Mouse (Mus musculus): ENCODE measurements around the gene Rabif. TPM values are rescaled to one million over a fixed set of nuclear protein-coding genes. Genes with fewer than 3 reads are reported as not detected.
"Not testable (repeated sequence)": the region's sequence is repeated elsewhere in the genome, so short reads cannot be mapped to it uniquely, and the experiment has no call there.

Rabif gene
- total RNA-seq, 2 experiments from 2014 or later: 15.5 to 20.0 TPM

DNA sequence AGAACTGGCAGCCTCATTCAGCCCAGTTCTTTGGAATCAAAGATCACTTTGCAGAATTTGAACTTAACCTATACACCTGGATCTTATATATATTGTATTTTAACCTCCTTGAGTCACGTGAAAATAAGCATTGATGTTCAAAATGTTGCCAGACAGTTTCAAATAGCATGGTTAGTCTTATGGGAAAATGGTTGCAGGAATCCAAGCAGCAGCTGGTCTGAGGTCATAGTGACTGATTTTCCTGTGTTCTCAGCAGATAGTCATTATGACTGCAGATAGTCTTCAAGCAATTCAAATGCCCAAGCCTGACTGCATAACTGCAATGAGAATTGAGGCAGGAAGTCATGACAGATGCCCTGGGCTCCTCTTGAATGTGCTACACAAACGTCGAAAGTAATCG is 17.7 kb downstream of the Rabif start:
- no peak for ATAC-seq (replicated peaks; ENCODE audit: poor library complexity)

DNA sequence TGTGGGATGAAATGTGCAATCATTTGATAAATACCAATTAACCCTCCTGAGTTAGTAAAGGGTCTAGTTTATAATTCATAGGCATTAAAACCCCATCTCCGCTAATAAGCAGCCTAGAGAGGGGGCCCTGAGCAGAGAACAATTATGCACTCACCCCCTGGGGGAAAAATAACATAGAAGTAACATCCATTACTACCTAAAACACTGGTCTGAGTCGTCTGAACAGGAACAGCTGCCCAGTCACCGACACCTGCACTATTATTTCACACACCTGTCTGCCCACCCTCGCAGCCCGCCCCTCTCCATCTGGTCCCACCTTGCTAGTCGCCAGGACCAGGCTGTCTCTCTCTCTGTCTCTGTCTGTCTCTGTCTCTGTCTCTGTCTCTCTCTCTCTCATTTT is 18.1 kb downstream of the Rabif start:
- ATAC-seq (replicated peaks; ENCODE audit: poor library complexity): no peak

DNA sequence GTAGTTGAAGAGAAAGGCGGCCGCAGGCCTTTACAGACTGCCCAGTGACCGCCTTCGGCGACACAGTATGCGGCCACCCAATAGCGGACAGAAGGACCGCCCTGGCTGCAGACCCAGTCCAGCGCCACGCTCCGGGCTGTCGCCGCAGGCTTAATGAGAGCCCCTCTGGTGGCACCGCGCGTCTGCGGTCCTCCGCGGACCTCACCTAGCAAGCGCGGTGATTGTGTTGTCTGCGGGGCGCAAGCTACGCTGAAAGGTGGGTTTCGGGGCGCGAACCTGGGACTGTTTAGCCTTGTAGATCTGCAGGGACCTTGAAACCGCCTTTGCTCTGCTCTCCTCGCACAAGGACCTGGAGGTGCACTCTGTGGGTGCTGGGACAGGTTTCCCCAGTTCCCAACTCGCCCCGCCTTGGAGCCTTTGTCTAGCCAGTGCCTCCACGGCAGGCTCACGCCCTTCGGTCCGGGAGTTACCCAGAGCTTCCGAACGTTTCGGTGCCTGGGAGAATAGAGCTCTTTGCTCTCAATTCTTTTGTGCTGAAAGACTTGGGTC is 18.9 kb downstream of the Rabif start:
- peak; percentile 57 for ATAC-seq (replicated peaks; ENCODE audit: poor library complexity)

DNA sequence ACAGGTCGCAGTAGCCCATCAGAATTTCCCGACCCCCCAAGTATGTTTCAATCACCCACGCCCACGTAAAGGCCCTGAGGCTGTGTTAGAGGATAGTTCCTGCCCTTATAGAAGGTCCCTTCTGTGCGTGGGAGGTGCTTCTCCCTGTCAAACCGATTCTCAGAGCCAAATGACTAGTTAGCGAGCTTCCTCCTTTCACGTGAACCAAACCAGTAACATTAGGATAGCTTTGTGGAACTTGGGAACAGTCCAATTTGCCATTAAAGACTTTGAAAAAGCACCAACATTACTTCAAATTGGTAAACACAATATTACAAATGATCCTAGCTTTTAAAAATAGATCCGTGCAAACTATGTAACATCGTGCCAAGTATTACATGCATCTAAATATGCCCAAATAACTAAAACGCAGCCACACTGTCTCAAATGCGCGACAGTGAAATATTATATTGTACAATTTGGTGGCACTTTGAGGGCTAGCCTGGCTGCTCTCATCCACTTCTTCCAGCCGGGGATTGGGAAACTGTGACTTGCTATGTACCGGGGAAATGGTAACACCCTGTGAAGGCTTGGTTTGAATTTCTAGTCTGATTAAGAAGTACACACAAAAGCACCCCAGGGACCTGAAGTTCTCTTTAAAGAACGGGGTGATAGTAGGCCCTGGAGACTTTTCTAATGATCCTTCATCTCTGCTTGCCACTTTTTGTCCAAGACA is 19.6 kb downstream of the Rabif start:
- ATAC-seq (replicated peaks; ENCODE audit: poor library complexity): no peak

DNA sequence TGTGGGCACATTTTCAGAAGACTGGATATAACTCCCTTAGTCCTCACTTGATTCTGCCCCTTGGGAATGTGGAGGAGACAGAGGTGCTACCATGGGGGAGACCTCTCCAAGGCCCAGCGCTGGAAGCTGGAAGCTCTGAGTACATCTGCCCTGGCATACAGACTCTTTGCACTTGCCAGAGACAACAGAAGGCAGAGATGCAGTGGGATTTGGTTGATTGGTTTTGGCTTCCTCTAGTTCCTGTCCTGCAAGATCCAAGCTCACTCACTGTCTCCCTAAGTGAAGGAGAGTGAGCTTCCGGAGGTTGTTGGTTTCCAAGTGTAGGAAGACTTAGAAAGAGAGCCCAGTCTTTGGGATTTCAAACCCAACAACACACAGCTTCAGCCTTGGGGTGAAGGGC is 21.4 kb downstream of the Rabif start:
- no peak for ATAC-seq (replicated peaks; ENCODE audit: poor library complexity)

DNA sequence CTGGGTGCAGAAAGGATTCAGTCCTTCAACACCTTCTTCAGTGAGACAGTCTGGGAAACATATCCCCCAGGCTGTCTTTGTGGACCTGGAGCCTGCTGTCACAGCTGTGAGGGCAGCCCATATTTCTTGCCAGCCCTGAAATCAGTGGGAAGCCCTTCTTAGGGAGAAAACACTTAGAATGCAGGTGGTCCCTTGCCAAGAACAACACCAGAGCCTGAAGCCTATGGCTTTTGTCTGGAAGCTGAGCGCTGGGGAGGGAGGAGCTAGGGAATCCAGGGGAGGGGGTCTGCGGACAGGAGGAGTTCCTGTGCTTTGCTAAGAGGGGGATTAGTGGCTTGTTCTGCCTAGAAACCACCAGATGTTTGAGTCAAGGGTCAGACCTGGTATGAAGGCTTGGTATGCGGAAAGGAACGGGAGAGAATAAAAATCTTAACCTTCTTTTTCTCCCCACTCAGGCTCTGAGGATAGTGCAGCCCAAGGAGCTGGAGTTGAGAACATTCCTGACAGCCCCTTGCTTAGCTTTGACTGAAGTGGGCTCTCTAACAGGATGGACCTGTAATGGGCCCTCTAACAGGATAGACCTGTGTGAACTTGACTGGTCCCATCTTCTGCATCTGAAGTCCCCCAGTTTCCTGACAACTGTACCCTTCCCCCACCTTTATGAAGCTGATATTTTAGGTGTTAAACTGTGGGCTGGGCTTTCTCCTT is 22.2 kb downstream of the Rabif start:
- ATAC-seq (replicated peaks; ENCODE audit: poor library complexity): no peak

DNA sequence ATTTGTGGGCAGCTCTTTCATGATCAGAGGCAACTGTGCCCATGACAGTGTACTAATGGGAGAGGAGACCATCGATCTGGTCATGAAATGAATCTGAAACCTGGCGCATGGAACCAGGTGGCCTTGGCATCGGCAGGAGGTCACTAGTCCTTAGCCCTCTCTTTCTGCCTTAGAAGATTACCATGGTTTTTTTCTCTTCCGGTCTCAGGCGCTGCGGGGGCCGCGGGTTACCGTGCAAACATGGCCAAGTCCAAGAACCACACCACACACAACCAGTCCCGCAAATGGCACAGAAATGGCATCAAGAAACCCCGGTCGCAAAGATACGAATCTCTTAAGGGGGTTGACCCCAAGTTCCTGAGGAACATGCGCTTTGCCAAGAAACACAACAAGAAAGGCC is 23.4 kb downstream of the Rabif start:
- ATAC-seq (replicated peaks; ENCODE audit: poor library complexity): not testable (repeated sequence)

DNA sequence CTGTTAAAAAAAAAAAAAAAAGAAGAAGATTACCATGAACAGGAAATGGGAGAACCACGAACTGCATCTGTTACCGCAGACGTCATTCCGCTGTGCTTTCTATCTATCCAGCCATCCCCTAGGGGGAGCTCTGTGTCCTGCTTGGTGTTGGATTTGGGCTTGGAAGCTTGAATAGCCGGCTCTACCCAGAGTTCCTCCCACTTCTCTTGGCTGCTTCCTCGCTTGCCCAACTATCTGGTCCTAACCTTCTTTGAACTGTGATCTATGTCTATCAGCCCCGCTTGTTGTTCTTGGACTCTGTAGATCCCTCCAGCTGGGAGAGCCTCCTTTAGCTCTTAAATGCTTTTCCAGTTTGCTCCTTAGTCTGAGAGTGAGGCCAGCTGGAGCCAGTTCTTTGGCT is 24.2 kb downstream of the Rabif start:
- peak; percentile 90 for ATAC-seq (replicated peaks; ENCODE audit: poor library complexity)

DNA sequence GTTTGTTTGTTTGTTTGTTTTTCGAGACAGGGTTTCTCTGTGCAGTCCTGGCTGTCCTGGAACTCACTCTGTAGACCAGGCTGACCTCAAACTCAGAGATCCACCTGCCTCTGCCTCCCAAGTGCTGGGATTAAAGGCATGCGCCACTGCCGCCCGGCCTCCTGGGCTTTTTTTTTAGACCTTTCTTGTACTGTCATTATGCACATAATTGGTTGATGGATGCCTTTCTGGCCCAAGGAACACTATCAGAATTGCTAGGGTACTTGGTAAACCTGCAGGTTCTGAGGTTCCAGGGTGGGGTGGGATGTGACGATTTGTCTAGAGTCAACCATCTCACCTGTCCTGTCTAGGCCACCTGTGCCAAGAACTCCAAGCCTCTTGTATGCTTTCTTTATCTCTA is 24.8 kb downstream of the Rabif start:
- ATAC-seq (replicated peaks; ENCODE audit: poor library complexity): not testable (repeated sequence)

DNA sequence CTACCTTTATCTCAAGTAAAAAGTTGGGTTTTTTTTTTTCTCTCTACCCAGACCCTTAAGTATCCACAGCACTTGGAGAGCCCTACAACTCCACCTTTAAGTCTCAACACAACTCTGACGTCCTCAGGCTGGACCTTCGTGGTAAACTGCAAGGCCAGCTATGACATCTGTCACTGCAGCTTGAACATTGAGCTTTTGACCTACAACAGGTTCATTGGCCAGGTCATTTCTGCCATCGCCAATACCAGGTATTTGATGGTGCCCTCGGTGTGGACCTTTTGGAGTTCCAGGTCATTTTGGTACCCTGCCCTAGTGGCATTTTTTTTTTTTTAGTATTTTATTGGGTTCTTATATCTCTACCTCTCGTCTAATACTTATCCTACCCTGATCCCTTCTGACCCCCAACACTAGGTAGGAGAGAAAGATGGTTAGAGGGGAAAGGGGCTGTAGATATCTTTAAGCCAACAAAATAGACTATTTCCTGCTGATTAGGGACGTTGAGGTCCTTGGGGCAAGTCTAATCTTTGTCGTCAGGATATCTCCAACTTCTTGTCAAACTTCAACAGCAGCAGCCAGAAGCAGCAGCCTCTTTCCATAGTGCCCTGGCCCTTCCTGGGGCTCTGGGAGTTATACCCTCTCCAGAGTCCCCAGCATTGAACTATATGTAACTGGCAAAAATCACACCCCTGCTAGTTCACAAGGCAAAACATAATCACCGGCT is 25.7 kb downstream of the Rabif start:
- ATAC-seq (replicated peaks; ENCODE audit: poor library complexity): no peak

DNA sequence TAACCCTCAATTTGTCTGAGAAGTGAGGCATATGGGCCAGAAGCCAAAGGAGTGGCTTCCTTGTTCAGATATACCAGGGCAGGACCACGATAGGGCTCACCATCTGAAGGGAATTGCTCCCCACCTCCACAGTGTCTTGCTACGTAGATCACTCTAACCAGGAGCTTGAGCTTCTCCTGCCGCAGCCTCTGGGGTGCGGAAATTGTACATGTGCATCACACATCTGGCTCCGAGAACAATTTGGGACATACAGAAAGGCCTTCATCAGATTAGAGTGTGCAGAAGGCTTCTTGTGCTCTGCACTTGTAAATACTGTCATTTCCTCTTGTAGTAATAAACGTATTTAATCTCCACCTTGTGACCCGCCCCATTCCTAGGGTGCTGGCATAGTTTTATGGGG is 26.7 kb downstream of the Rabif start:
- ATAC-seq (replicated peaks; ENCODE audit: poor library complexity): peak; percentile 50

DNA sequence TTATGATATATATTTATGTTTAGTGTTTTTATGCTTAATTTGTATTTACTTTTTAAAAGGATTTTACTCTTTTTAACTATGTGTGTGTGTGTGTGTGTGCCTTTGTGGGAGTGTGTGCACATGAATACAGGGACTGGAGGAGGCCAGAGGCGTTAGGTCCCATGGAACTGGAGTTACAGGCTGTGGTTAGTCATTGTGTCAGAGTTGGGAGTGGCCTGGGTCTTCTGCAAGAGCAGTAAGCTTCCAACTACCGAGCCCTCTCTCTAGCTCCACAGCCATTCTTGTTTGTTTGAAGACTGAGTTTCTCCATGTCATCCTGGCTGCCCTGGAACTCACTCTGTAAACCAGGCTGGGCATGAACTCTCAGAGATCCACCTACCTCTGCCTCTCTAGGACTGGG is 27.9 kb downstream of the Rabif start:
- peak; percentile 38 for ATAC-seq (replicated peaks; ENCODE audit: poor library complexity)

DNA sequence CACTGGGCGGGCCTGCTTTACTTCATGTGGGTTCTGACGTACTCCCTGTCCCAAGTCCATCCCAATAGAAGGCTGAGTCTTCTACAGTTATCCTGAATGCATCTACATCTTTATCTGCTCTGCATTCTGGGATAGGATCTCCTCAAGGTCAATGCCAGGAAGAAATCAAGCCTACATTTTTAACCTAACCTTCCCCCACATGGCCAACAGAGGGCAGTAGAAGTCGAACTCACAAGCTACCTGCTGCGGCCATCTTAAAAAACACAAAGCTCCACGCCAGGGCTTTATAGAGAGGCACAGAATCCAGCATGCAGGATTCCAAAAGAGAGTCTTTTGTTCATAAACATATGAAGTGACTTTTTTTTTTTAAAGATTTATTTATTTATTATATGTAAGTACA is 30.0 kb downstream of the Rabif start:
- ATAC-seq (replicated peaks; ENCODE audit: poor library complexity): peak; percentile 30

DNA sequence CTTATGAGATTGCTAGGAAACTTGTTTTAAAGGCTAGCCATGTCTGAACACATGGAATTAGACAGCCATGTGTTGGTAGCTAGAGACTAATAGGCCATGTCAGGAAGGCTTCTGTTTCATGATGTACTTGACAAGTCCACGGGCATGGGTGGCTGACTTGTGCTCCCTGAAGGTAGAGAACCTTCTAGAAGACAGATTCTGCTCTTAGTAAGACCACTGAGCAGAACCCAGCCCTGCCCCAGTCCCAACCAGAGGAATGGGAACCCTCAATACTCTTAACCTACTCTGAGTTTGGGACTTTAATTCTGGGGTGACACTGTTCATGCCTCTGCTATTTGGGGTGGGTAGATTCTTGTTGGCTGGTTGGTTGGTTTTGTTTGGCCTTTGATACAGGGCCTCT is 30.6 kb downstream of the Rabif start:
- no peak for ATAC-seq (replicated peaks; ENCODE audit: poor library complexity)

DNA sequence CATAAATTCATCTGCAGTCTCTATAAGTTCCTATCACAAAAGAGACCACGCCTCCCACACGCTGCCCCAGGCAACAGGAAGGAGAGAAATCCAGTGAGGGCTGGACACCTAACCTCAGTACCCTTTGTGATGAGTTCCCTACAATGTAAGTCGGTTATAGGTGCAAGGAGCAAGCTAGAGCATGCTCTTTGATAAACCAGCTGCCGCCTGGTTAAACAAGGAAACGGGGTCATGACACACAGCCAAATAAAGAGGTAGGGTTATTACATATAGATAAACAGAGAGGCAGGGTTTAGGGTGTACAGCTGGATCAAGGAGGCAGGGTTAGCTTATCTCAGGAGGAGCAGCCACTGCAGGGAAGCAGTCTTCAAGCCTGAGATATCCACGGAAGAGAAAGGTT is 32.3 kb downstream of the Rabif start:
- peak; percentile 92 for ATAC-seq (replicated peaks; ENCODE audit: poor library complexity)

DNA sequence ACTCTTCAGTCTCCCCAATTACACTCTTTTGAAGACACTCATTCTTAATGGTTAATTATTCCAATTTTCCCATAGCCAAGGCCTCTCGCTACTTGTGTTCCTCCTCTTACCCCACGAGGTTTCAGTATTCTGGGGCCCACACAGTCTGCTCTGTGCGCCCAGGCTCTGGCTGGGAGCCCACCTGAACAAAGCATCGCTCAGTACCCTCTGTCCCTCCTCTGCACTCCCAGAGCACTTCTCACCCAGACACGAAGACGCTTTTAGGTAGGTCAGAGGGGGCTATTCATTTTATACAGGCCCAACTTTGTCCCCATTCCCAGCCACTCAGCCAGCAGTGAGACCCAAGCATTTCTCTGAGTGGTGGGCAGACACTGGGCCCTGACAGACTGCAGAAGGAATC is 36.2 kb downstream of the Rabif start:
- no peak for ATAC-seq (replicated peaks; ENCODE audit: poor library complexity)

DNA sequence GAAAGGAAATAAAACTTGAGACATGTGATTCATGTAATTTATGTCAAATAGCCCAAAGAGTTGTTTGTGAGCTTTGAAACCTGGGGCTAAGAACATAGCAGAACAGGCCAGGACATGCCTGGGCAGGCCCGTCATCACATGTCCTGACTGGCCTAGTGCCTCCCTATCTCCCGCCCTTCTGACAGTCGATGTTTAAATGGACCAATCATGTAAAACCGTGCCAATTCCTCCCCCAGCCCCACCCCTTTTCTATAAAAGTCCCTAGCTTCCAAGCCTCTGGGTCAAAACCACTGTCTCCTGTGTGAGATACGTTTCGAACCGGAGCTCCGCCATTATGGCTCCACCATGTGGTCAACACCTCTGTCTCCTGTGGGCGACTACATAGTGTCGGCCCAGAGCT is 39.3 kb downstream of the Rabif start:
- ATAC-seq (replicated peaks; ENCODE audit: poor library complexity): not testable (repeated sequence)

DNA sequence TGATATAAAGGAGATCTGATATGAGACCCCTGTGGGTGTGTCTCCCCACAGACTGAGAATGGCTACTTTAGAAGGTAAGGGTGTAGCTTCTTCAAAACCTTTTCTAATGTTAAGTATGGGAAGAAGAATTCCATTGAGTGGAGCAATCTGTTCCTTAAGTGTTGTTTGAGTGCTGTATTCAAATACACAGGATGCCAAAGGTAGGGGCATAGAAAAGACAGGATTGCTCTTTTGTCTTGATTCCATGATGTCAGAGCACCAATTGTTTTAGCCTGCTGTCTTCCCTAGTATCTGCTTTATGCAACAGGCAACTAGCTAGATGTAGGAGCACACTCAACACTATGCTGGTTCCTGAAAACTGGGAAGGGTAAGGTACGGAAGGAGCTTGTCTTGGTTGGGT is 40.6 kb downstream of the Rabif start:
- ATAC-seq (replicated peaks; ENCODE audit: poor library complexity): no peak

DNA sequence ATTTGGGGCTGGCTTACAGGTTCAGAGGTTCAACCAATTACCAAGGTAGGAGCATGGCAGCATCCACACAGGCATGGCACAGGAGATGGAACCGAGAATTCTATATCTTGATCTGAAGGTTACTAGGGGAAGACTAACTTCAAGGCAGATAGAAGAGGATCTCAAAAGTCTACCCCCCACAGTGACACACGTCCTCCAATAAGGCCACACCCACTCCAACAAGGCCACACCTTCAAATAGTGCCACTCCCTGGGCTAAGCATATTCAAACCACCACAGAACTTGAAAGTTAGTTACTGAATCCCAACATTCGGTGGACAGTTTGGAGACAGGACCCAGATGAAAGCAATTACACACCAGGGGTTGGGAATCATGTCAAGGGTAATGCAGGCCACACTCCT is 41.1 kb downstream of the Rabif start:
- no peak for ATAC-seq (replicated peaks; ENCODE audit: poor library complexity)

DNA sequence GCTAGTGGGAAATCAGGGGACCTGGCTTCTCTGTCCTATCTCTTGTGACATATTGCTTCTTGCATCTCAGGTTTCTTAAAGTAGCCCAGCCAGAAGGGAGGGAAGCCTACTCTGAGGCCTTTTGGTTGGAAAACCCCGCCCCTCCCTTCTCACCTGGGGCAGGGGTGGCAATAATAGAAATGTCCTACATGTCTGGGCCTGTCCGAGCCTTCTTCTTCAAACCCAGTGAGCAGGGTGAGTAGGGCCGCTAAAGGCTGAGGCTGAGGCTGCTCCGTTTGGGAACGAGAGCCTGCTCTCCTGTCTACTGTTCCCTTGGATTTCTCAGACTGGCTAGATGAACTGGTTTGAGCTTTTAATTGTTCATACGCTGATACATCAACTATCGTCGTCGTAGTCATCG is 46.2 kb downstream of the Rabif start:
- ATAC-seq (replicated peaks; ENCODE audit: poor library complexity): no peak

DNA sequence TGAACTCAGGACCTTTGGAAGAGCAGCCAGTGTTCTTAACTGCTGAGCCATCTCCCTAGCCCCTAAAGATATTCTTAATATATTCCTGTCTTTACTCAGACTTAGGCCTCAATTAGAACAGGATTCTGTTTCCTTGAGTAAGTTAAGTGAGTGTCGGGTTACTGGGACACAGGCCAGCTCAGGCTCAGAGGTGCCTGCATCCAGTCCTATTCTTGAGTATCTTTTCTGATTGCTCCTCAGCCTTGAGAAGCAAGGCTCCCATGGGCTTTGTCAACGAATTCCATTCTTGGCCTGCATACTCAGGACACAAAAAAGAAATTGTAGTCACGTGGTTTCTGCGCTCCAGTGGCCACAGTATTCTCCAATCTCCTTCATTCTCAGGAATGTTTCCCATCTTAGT is 53.8 kb downstream of the Rabif start:
- ATAC-seq (replicated peaks; ENCODE audit: poor library complexity): no peak

DNA sequence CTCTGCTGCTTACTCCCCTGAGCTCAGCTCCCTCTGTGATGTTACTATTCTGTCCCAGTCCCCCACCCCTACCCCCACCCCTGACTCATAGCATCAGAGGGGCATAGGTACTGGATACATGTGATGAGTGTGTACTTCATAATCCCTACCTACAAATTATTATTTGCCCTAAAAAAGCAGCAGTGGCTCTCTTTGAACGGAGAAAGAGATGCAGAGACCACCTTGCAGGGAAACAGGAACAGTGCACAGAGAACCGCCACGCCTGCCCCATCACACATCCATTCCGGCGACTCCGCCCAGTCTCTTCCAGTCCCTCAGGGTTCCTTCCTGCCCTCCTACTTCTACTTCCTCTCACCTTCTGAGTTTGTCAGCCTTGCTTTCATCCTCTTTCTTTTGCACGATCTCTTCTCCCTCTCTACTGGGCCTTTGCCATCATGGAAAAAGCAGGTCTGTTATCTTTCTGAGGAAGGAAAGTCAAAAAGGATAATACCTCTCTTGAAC is 55.2 kb downstream of the Rabif start, which contains the start of gene Mgat4e:
Mgat4e (minus strand) TSS at position 51 of the 501 bp plus-strand sequence.
- ATAC-seq (replicated peaks; ENCODE audit: poor library complexity): no peak; the same call in 1 of the 2 replicates

All from megakaryocyte progenitor cell, adult 5-6 weeks (primary cell).